Comparison of ENCODE assay signal across 25 mouse cellular contexts in the genomic region with DNA sequence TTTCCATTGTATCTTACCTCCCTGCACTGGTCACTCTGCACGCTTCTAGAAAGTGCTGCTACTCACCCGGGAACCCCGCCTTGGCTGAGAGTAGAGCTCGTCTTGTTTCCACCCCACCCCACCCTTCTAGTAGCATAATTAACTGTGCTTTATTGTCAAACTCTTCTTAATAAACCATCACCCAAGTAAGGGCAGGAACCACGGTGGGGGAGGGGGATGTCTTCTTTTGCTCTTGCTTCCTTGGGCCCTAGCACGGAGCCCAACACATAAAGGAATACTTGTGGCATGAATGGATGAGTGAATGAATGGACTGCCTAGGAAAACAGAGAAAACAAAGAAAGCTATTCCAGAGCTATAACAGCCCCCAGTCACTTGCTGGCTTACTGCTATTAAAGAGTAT. TPM values are rescaled to one million over a fixed set of nuclear protein-coding genes. Genes with fewer than 3 reads are reported as not detected.
"Had no signal": no experiment of that assay in that cellular context is flagged by ENCODE, and none has a peak within 500 bp of the region (broad histone marks: within the 10 kb centered on the region; RNA-seq: fewer than 3 reads in every experiment).

No protein-coding gene starts in this region.

- DNase-seq: kidney, adult 8-10 months; kidney, postnatal 10 days; kidney, postnatal 36 days; layer of hippocampus, postnatal 36 days; liver, embryonic 13.5 days; lung, adult 2 months; lung, postnatal 14 days; lung, postnatal 4 days; thymus, adult 18-20 months; thymus, postnatal 36 days had no signal

- H3K9ac ChIP-seq: kidney, embryonic 15.5 days; liver, embryonic 13.5 days; midbrain, embryonic 13.5 days; neural tube, embryonic 13.5 days had no signal

- H3K27ac ChIP-seq: kidney, embryonic 15.5 days; left cerebral cortex, adult 2 months; liver, embryonic 13.5 days; midbrain, embryonic 13.5 days; neural tube, embryonic 13.5 days had no signal

- ATAC-seq: midbrain, embryonic 13.5 days had no signal

- H3K4me2 ChIP-seq: kidney, embryonic 15.5 days; liver, embryonic 13.5 days; midbrain, embryonic 13.5 days; neural tube, embryonic 13.5 days had no signal

- H3K36me3 ChIP-seq: kidney, embryonic 15.5 days; liver, embryonic 13.5 days; midbrain, embryonic 13.5 days; neural tube, embryonic 13.5 days had no signal

- H3K4me1 ChIP-seq: liver, embryonic 13.5 days had no signal

- H3K9me3 ChIP-seq: kidney, embryonic 15.5 days; liver, embryonic 13.5 days; midbrain, embryonic 13.5 days; neural tube, embryonic 13.5 days had no signal

- H3K4me3 ChIP-seq: kidney, embryonic 15.5 days; left cerebral cortex, adult 2 months; liver, embryonic 13.5 days; midbrain, embryonic 13.5 days; neural tube, embryonic 13.5 days had no signal

RNA-seq across cellular contexts. Expression of a gene that starts 6.5 kb away (rescaled TPM):
- total RNA-seq: liver, adult 2 months; megakaryocyte progenitor cell, adult 5-6 weeks; megakaryocyte-erythroid progenitor cell, adult 5-6 weeks had no signal
- polyA plus RNA-seq: liver, adult 2 months; liver, embryonic 16.5 days; lung, adult 2 months; urinary bladder, adult 2 months had no signal

RNA-seq across cellular contexts. Expression of a gene that starts 10.4 kb away (rescaled TPM):
- total RNA-seq: liver, adult 2 months; megakaryocyte progenitor cell, adult 5-6 weeks; megakaryocyte-erythroid progenitor cell, adult 5-6 weeks had no signal
- polyA plus RNA-seq: kidney, embryonic 15.5 days; limb, embryonic 11.5 days; limb, embryonic 14.5 days; liver, adult 2 months; liver, embryonic 13.5 days; liver, embryonic 16.5 days; lung, adult 2 months; lung, embryonic 16.5 days; small intestine, adult 2 months; spleen, adult 2 months; stomach, embryonic 16.5 days; urinary bladder, adult 2 months had no signal
